Mouse (Mus musculus) heart, adult 18-20 months (tissue): ENCODE data around the gene Timm44. TPM values are rescaled to one million over a fixed set of nuclear protein-coding genes. Genes with fewer than 3 reads are reported as not detected.
A peak's percentile ranks its signal among the peaks of the same experiment; 100 is the strongest.
"Not testable (repeated sequence)": the region's sequence is repeated elsewhere in the genome, so short reads cannot be mapped to it uniquely, and the experiment has no call there.

Experiments
- DNase-seq, 2 experiments: peaks; one replicate each; pipeline ENCODE4 v3.0.0; 2021 to 2022; ENCODE audit warnings: mixed read lengths in 1 of 2
- total RNA-seq, 2 experiments: library from RNA; stranded (reverse); gene quantifications; 2 replicates each; pipeline ENCODE4 v1.2.3; 2021

Gene Timm44
- total RNA-seq, 2 experiments from 2014 or later, result 102 to 106 TPM

DNA sequence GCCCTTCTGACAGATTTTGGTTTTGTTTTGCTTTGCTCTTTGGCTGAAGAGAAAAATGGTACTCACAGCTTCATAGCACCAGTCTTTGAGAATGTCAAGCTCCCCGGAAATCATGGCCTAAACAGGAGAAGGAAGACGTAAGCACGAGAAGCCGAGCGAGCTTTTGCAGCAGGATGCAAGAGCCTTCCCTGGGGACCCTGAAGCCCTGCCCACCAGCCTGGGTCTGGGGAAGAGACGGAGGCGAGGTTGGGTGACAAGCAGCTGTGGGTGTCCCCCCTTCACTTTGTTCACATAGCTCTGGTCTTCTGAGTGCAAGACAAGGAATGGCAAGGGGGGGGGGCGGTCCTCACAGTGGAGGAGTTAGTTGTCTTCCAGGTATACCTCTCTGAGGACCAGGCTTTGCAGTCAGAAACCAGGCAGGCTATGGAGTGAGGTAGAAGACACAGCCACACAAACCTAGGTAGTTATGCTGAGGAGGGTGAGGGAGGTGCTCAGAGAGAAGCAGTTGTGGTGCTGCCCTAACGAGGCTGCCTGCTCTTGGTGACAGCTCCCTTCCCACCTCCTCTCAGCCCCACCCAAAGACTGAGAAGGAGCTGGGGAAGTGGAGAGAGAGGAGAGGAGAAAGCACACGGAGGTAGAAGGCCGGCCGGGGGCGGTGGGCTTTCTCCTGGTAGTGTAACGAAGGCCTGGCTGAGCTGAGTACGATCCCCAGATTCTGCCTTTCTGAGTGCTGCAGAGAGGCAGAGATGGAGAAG is 10.4 kb downstream of the Timm44 start:
- no peak for DNase-seq

DNA sequence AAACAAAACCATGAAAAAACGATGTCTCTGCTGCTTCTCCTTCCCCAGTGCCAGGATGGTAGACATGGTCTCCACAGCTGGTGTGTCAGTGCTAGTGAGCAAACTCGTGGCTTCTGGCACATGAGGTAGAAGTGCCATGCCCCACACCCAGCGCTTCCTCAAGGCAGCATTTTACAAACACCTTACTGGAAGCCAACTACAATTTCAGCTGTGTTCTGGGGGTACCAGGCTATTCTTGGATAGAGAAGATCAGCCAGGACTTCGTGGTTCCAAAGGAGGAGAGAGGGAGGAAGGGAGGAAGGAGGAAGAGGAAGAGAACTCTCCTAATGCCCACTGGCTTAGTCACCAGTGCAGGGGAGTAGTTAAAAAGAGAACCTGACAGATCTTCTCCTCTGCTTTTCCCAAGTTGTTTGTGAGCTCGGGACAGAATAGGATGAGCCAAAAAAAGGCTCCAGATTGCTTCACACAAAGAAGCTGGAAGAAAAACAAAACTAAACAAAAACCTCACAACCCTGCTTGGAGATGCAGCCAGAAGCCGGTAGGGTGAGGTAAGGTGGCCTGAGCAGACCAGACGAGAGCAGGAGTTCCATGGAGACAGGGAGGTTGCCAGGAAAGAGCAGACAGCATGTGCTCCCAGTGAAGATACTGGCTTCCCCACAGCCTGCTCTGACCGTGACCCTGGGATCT is 12.5 kb downstream of the Timm44 start:
- DNase-seq, result no peak

DNA sequence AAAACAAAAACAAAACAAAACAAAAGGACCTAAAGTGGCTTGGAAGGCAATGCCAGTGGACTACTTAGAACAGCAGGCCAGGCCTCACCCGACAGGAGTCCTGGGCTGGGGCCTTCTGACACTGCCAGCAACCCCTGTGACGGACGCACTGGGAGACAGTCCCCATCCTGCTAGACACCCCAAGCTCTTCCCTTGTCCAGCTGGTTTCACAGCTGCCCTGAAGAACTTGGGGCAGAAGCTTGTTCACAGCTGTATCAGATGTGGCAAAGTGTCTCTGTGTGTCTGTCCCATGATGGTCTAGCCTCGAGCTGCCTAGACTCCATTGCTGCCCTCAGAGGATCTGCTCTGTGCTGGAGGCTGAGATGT is 15.9 kb downstream of the Timm44 start:
- no peak for DNase-seq

DNA sequence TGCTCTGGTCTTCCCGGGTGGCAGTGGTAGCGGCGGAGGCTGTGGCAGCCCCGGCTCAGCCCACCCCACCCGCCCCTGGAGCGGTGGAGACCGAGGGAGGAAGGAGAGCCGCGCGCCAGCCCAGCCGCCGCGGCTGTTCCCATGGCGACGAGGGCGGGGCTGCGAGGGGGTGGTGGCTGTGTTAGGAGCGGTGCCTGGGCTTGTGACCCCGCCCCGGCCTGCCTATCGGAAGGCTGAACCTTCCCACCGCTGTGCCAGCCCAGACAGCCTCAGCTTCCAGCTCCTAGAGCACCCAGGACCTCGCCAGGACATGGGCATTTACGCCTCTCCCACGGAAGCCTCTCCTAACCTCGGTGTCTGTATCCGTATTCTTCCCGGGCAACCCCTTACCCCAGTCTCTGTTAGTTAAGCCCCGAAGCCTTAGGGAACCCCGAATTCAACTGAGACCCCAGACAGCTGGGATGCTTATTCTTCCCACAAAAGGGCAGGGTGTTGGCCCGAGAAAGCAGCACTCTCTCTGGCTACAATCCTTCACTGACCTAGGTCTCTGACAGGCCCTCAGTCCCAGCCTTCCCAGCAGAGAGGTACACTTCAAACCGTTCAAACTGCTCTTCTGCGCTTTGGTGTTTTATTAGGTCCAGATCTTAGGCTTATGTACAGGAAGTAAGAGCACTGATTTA is 16.4 kb downstream of the Timm44 start, which contains the start of gene Ctxn1:
Gene Ctxn1 (minus strand): TSS at position 150 of the 680 bp plus-strand sequence.
- DNase-seq, result peak; percentile 96

DNA sequence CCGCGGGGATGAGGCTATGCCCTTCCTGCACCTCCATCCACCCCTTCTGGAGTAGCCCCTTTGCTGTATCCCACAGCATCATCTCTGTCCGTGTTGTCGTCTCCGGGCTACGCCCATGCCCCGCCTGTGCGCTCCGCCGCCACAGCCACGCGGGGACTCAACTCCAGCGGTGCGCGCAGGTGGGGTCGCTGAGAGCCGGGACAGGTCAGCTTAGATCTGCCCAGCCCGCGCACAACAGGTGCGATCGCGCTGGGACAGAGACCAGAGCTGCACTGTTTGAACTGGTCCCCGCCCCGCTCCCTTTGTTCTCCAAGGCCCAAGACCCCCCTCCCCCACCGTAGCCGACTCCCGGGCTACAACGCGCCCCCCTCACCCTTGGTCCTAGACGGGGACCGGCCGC is 17.0 kb downstream of the Timm44 start:
- peak in 1 of 2 experiments; percentile 37 for DNase-seq

DNA sequence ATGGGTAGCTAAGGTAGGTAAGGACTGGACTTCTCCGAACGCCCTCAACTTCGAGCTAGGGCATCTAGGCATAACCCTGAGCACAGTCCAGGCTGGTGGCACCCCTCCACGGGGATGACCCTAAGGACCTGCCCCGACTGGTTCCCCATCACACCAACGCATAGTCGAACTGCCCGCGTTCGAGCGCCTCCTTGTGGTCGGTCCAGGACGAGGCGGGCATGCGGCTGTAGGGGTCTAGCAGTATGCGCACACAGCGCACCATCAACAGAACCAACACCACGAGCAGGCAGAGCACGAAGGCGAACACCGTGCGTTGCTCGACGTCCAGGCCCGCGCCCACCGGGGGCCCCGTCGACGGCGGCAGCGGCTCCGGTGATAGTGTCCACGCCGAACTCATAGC is 17.5 kb downstream of the Timm44 start:
- peak; percentile 50 to 69 for DNase-seq

DNA sequence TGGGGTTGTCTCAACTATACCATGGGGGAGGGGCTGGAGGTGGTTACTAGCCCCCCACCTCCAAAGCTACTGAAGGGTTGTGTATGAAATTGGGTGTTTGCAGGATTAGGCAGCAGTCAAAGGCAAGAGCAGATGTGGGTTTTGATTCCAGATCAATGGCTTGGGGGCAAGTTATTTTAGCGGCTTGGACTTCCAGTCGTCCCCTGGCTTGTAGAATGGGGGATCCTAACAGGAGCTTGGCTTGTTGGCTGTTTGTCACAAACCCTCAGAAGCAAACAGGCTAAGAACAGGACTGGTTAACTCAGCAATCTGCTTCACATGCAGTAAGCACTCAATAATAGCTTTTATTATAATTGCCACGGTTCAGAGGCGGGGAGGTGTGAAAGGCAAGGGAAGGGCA is 18.4 kb downstream of the Timm44 start:
- no peak for DNase-seq

DNA sequence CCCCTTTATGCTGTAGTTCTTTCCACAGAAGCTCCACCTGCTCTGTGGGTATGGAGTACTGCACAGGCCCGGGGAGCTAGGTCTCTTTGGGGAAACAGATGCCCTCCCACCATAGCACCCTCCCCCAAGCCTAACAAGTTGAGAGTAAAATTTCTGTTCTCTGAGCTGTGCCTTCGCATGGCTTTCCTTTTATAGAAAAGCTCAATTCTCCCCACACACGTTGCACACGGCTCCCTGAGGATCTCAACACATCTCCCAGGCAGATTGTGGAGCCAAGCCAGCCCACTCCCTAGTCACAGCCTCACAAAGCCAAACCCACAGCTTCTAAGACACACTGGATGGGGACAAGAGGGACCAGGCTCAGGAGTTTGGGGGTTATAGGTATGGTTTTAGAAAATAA is 18.8 kb downstream of the Timm44 start:
- no peak for DNase-seq

DNA sequence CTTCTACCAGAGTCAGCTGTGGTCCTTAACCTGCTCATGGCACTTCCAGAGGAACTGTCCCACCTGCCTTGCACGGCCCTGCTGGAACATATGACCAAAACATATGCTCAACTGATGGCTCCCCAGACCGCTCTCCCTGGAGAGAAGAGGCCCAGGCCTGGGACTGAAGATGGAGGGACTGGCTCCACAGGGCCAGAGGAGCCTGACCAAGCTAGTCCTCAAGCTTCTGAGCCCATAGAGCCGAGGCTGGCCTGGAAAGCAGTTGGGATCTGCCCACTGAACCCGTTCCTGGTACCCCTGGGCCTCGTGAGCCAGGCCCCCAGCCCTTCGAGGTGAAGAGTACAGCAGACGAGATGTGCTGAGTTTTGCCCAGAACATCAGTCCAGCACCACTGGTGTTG is 20.2 kb downstream of the Timm44 start:
- DNase-seq, result not testable (repeated sequence)

DNA sequence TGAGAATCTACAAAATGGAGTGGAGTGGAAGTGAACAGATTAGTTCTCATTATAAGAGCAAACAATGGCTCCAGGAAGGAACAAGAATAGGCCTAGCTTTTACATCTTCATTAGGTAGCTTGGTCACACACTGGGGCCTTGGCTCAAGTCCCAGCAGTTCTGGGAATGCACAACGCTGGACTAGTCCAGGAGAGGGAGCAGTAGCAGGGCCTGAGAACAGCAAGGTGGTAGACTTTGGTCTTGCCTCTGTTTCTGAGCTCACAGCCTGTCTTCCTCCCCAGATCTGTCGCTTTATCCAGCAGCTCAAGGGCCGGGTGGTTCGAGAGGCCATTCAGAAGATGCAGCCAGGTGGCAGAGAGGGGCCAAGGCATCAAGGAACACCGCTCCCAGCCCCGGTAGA is 21.7 kb downstream of the Timm44 start:
- peak; percentile 63 to 64 for DNase-seq

DNA sequence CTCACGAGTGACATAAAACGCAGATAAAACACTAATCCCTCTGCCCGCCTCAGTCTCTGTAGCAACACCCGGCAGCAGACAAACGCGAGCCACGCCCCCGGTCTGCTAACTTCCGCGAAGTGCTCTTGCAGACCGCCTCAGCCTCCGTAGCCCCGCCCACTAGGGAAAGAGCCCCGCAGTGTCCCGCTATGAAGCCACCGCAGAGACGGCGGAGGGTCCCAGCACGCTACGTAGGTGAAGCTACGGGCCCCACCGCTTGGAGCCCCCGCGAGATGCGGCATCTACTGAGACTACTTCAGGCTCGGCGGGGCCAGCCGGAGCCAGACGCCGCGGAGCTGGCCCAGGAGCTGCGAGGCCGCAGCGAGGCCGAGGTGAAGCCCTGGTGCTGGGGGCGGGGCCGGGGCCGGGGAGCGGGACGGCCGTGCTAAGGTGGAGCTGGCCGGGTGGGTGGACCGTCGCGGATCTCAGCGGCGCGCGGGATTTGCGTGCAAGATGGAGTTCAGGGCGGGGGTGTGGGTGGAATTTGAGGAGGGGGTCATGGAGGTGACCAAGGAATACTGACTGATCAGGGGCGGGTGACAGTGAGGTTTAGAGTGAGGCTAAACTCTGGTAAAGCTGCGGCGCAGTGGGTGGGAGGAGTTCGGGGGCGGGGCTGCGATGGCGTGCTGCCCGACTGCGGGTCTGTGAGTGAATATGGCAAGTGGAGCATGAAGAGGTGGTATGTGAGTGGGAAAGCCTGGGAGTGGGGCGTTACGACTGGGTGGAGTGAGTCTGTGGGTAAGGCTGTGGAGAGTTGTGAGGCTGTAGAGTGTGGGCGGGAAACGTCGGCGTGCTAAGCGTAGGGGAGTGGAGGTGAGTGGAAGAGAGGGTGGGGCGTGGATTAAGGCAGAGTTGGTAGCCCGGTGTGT is 22.5 kb downstream of the Timm44 start, which contains the start of gene Snapc2:
Gene Snapc2 (plus strand): TSS at position 147 of the 908 bp plus-strand sequence.
- DNase-seq, result peak; percentile 97 to 99

DNA sequence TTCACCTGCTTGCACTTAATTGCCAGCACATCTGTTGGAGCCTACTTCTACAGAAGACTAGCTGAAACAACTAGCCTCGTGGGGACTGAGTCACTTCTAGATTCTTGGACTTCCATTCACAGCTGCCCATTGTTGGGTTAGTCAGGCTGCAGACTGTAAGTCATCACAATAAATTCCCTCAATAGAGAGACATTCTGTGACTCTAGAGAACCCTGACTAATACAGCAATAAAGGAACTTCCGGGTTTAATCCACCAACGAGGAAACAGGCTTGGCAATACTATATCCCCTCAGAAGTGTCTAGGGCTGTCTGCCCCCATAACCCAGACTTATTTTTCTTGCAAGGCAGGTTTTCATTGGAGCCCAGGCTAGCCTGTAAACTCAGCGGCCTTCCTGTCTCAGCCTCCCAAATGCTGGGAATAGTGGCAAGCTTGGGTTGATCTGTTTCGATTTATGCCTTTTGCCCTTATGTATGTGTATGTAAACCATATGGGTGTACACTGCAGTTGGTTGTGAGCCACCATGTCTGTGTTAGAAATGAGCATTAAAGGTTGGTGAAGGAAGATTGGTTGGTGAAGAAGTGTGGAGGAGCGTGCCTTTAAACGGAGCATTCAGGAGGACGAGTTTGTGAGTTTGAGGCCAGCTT is 23.5 kb downstream of the Timm44 start:
- no peak for DNase-seq

DNA sequence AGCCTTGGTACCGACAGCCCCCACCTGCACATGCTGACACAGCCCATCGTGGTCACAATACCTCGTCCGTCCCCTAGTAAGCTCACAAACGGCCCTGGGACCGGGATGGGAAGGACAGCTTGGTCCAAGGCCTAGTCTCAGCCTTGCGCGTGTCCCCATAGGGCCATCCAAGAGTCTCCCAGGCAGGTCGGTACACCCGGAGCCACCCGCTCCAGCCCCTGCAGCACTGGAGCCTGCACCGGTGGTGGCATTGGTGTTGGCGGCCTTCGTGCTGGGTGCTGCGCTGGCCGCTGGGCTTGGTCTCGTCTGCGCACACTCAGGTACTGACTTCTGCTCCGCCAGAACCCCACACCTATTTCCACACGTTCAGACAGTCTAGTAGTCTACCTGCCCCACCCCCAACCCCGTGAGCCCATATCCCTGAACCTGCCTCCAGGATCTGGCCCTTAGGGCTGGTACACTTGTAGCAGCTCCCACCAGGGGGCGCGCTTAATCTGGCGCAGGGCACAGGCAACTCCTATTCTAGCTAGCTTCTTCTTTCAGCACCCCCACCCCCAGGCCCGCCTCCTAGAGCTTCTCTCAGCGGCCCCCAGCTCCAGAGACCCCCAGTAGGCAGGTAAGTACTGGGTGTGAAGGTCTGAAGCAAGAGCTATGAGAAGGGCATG is 25.3 kb downstream of the Timm44 start:
- DNase-seq, result peak; percentile 80 to 87

DNA sequence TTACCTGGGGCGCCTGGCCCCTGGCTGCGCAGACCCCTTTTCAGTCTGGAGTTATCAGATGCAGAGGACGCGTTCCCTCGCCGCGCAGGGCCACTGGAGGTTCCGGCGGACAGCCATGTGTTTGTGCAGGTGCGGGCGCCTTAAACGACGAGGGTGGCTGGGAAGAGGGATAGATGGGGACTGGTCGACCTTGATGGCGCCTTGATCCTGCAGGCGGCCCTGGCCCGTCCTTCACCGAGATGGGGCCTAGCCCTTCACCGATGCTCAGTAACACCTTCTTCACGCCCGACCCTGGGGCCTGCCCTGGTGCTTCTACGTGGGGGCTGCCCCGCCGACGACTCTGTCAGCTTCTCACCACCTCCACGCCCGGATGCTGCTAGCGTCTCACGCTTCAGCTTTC is 26.5 kb downstream of the Timm44 start:
- peak; percentile 26 to 32 for DNase-seq

DNA sequence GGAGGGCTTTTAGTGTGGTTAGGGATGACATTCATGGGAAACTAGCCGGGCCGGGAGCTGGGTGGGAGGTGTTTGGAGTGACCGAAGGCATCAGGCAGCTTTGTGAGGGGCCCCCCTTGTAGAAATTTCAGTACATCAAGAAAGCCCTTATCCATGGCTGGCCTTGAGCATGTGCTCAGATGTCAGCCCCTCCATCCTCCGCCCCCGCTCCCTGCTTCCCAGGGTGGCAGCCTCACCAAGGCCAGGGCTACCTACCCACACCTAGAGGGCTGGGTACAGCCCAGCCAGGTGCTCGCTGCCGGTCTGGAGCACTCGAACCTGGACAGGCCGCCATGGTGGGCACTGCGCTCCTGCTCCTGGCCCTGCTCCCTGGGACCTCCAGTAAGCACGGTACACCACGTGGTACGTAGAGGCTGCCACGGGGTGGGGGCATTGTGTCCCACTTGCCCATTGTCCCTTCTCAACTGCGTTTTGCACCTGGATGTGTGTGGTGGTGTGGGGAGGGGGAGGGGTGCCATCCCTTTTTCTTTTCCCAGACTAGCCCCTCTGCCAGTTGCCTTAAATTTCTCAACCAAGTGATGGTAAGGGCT is 27.7 kb downstream of the Timm44 start, which contains the start of gene Tgfbr3l:
Gene Tgfbr3l (plus strand): TSS at position 264 of the 590 bp plus-strand sequence.
- DNase-seq, result no peak

DNA sequence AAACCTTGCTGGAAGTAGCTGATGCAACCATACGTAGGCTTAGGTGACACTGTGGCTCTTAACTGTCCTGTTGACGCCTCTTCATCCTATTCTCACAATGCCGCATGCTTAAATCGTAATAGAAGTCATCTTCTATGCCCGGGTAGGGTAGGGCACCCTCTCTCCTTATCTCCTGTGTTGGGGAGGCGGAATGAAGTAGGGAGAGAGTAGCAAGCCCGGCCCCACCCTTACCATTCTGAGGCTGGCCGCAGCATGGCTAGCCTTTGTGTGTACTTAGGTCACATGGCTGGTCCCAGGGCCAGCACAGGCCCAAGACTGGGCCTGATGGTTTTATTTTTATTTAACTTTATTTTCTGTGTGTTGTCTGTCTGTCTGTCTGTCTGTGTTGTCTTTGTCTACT is 28.5 kb downstream of the Timm44 start:
- no peak for DNase-seq

DNA sequence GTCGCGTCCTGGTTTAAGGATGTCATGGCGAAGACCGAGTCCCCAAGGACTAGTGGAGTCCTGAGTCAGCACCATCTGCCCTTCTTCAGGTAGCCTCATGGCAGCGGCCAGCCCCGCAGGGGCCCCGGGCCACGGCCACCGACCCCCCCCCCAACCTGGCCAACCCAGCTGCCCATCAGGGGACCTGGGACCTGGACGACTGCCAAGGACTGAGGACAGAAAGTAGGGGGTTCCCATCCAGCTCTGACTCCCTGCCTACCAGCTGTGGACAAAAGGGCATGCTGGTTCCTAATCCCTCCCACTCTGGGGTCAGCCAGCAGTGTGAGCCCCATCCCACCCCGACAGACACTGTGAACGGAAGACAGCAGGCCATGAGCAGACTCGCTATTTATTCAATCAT is 30.0 kb downstream of the Timm44 start:
- DNase-seq, result no peak

DNA sequence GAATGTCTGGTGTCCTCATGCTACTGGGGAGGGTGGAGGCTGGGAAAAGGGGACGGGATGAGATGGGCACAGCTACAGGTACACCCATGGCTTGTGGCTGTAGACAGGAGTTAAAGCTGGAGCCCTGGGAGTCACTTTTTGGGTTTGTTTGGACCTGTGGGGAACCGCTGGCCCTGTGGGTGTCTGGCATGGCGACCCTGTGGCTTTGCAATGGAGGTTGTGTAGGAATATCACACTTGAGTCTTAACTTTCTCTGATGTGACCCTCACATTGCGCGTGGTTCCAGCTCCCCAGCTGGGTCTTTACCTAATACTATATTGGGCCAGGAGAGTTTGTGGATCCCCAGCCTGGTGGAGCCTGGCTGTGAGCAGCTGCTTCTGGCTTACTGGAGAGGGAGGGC is 30.7 kb downstream of the Timm44 start:
- DNase-seq, result no peak

DNA sequence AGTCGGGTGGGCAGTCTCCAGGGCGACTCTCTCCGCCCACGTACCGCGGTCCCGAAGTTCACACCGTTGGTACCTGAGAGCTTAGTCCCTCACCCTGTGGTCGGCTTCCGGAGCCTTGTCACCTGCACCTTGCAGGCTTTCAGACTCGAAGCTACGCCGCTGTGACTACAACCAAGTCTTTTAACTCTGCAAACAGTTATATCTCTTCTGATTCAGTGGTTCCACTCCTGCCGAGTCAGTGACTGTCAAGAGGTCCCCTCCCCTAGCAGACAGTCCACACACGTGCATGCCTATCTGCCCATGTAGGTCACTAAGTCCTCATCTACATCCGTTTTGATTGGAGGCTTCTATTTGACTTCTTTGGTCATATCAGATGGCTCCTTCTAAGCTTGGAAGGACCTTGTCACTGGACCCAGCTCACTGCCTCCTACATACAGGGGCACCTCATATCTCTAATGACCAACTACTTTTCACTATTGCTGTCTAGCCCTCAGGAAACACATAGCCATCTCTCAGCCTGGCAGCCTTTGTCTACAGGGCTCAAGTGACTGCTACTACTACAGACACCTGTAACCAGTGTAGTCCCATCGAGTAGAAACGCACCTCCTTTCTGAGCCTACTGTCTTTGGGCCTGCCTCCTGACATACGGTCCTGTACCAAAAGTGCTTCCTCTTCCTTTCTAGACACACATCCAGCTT is 36.4 kb downstream of the Timm44 start:
- DNase-seq, result no peak
